Mouse (Mus musculus) urinary bladder, postnatal 10 days (tissue): ENCODE results near the gene Nlgn1.

Experiments used
- DNase-seq: peaks from one replicate; pipeline ENCODE4 v3.0.0; 2022; ENCODE audit warnings: low spot score

Gene Nlgn1

DNA sequence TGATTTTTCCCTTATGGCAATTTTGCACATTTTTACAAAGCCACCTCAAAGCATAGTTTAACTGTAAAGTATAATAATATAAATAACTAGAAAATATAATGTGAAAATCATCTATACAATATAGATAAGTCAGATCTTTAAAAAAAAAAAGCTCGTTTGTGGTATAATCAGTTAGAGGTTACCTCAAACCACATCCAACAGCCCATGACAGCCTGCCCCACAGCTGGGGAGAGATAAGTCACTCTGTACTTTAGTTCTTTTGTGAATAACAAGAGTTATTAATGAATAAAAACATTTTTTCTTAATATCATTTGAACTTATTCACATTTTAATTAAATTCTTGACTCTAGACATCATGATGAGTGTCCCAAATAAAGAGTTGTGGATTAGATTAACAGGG, 130.8 kb downstream of the Nlgn1 start:
- DNase-seq, result no peak

DNA sequence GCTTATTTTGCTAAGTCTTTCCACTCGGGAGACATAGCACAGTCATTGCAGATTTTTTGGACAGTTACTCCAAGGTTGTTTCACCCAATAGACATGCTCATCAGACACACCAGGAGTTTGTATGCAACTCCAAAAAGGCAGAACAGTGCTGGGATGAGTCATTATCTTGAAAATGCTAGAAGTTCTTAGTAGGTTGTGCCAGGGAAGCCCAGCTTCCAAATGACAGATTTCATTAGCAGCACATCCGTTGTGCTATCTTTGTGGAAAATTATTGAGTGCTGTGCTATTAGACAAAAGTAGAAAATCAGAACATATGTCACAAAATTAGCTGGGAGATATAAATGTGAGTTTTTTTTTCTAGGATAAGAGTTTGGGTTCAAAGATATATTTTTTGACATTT, 137.3 kb downstream of the Nlgn1 start:
- no peak for DNase-seq

DNA sequence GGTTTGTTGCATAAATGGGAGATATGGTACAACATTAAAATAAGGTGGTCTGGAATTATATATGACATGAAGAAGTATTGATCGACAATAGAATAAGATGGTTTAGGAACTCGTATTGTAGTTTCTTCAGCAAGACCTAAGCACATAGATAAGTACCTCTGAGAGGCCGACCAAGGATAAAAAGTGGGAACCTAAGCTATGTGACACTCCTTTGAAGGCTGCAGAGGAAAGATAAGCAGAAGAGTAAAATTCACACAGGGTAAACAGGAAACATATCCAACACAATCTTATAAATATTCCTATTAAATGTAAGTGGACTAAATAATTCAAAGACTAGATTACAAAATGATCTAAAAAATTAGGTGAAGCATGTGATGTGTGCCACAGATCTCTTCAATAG, 151.2 kb downstream of the Nlgn1 start:
- DNase-seq, result no peak

DNA sequence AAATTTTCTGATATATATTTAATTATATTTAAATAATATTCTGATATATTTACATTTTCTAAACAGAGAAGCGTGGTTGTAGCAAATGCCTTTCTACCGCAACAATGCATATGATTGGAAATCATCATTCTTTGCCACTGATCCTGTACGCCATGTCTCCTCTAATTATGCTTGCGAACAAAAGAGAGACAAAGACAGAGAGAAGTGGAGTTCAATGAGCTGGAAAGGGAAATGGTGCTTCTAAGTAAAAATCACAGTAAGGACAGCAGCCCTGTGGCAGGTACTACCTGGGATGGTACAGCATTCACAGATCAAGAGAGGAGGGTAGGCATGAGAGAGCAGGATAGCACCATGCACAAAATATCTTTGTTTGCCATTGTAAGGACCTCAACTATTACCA, 156.9 kb downstream of the Nlgn1 start:
- DNase-seq, result no peak

DNA sequence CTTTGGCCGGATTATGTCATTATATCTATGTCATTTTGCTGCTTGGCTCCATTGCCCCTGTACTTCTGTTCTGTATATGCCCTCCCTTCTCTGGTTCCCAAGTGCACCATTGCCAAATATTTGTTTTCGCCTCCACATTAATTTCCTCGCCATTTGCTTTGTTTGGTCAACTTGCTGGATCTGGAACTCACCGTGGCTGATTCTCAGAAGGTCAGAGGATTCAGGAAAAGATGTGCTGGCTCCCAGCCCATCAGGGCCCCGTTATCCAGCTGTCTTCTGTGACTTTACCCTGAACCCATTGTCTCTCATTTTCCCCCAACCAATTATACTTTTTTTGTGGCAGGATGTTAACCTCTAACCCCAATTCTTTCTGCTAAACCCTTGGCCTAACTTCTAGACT, 158.0 kb downstream of the Nlgn1 start:
- no peak for DNase-seq

DNA sequence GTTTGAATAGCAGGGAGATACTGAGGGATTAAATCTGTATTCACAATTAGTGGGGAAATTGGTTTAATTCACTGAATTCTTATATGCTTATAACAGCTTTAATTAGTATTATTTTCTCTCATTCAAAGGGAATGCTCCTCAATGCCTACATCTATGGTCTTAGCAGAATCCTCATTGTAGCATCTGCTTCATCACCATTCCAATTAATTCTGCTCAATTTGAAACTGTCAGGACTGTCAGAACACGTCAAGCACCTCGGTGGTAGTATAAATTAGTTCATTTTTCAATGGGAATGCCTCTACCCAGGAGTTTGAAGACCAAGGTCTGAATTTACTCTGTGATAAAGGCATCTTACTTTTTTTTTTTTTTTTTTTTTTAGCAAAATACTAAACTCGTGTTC, 158.6 kb downstream of the Nlgn1 start:
- no peak for DNase-seq

DNA sequence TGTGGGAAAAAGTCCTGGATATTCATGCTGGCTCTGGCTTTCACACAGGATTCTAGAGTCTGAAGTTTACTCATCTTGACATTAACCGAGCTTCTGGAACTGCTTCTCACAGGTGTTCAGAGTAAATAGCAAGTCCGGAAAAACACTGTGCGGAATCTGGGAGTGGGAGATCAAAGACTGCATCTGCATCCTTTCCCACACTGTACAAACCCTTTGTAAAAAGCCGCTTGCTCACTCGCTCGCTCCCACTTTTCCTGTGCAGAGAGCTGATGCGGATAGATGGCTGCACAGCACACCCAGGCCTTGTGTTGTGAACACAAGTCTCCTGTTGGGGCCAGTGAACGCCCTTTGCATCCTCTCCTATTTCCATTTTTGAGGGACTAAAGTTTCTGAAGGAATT, 165.5 kb downstream of the Nlgn1 start:
- DNase-seq, result no peak

DNA sequence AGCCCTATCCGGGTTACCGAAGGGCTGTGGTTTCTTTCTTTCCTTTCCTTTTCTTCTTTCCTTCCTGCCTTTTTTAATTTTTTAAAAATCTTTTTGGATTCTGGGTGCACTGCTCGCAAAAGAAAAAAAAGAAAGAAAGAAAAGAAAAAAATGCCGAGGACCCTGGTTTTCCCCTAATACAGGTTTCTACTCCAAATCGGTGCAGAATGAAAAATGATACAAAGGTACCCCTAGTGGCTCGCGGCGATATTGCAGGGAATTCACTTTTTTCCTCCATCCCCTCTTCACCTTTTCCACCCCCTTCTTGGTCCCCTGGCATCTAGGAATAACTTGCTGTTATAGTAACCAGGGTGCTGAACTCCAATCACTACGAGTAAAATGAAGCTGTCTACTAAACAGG, 178.5 kb downstream of the Nlgn1 start:
- no peak for DNase-seq

DNA sequence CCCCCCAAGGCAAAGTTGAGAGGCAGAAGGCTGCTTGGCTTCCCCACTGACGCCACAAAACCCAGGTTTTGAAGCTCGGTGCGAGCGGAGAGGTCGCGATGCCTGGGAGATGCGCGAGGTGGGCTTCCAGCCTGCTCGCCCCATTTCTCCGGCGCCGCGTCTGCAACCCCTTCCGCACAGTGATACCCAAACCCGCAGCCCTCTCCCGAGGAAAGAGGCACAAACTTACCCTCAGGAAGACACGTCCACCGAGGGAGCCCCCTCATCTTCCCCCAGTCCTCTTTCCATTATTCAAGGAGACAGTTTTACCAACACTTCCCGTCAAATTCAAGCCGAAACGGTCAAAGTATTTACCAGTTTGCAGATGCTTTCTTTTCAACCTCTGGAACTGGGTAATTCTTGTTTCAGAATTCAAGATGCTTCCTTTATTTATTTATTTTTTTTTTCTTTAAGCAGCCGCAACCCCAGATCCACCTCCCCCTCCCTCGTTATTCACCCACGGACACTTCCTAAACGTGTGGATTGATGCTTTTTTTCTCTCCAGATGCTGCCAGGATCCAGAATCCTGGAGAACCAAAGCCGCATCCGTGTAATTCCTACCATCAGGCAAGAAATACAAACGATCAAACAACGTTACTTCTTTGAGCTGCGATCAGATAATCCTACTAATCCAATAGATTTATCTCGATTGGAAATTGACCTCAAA, 179.1 kb downstream of the Nlgn1 start:
- DNase-seq, result no peak

DNA sequence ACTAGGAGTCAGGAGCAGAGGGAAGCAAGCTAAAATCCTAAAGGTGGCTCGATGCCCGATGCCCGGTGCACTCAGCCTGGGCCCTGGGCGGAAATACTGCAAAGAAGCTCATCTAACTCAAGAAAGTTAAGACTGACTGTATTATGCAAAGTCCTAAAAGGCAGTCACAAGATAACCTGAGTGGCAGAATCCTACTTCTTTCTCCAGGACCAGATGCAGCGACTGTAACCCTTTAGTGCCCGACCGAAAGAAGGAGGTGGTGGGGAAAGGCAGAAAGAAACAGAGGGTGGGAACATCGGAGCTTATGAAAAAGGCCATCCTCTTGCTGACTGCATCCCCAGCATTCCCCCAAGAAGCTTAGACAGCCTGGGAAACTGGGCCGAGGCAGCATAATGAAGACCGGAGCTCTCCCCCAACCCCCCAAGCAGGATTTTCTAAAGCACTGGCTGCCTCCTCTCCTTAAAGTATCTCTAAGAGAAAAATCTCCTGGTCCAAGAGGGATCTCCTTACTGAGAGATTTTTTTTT, 179.7 kb downstream of the Nlgn1 start:
- DNase-seq, result no peak

DNA sequence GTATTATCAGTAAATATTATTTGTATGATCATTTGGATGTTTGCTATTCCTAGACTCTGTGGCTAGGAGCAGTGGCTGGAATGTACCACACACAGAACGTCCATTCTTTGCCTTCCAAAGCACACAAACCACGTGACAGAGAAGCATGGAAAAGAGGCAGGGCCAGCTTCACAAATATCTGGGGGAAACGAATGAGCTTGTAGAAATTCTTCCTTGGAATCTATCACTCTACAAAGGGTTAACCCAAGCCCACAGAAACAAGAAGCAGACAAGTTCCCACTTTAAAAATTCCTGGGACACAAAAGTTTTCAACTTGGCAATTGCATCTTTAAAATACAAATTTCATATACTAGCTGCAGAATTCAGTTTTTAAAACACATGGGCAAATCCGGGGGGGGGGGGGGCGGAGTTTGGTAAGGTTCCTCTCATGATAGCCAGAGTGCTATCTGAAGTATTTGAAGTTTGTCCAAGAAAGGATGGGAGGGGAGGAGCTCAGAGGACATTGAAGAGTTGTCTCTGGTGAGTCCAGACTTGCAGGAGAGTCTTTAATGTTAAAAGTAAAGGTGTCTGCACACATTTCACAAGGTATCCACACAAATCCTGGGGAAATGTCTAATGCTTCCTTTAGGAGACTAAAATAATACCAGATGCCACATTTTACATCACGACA, 180.8 kb downstream of the Nlgn1 start:
- DNase-seq, result no peak

DNA sequence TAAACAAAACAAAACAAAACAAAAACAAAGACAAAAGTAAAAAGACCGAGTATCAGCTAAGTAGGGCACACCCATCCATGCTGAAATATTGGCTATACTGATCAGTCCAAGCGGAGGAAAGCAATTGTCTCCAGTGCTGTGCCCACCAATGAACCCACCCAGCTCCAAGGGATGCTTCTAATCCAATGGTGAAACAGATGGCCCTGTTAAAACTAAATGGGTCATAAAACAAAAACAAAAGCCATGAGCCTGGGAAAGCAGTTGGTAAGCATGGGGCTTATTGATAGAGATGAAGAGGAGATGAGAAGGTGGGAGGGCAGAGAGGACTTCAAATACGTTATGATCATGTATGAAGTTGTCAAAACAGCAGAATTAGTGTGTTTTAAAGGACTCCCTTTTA, 186.1 kb downstream of the Nlgn1 start:
- DNase-seq, result no peak

DNA sequence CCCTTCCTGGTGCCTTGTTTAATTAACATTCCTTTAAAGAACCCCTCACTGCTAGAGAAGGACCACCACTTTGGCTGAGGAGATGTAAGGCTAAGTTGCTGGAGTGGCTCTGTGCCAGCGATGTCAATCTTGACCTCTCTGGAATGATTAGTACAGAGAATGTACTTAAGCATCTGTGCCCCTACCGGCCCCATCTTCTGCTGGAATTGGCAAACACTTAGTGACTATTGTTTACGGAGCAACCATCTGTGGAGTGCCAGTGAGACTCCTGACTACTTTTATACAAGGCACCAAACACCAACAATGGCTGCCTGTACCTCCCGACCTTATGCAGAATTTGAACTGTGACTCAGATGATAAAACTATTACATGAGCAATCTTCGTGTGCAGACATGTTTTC, 186.8 kb downstream of the Nlgn1 start:
- DNase-seq, result no peak

DNA sequence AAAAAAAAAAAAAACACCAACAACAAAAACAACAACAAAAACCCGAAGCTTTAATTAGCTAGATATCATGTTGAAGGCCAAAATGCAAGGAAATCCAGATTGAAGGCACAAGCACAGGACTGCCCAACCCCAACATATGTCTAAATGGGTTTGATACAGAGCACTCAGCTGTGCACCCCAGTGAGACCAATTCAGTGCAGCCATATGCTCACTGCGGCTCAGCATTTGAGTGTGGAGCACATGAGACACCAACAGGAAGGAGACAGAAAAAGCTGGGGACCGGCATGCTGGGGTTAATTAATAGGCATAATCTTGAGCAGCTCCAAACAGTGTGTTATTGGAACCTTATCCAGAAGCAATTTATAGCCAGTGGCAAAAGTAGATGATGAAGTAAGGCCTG, 190.7 kb downstream of the Nlgn1 start:
- no peak for DNase-seq

DNA sequence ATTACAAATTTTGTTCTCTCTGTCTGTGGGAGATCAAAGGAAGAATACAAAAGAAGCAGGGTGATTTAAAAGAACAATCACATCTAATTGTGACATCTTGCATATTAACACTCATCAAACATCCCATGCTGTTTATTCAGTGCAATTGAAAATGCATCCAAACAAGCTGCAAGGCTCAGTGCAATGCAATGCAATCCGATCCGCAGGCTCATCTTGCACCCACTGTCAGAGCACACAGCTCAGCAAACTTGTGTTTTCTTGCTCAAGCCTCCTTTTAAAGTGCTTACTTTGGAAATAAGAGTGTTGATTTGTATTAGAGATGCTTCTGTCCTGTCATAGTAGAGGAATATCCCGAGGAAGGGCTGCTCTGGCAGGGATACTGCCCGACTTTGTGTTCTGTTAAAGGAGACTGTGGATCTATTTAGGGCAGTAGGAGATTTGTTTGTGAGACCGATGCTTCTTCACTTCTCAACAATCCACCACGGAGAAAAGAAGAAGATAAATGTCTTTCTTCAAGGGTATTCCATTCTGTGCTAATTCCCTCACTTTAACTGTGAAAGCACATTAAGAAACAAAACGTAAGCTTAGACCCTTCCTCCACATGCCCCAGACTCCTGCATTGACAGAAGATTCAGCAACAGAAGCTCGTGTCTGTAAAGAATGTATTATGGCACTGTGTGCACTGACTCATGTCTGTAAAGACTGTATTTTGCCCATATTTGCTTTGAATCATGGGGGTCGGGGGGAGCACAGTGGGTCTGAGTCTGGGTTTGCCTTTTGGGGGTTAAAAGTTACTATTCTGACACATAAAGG, 197.2 kb downstream of the Nlgn1 start:
- DNase-seq, result no peak

DNA sequence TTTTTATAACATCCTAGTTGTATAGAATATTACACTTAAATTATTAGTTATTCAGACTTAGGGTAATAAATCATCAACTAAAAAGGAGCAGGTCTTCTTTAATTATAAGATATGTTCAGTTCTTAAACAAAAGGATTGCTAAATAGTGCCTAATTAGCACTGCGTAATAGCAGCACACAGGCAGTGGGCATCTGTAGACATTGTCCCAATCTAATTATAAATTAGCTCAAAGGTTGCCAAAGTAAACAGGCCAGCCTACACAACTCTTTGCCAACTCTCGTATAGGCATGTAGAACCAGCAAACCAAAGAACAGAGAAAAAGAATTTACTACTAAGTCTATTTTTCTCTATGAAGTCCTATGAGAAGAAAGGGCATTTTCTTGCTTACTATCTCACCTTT, 201.3 kb downstream of the Nlgn1 start:
- no peak for DNase-seq

DNA sequence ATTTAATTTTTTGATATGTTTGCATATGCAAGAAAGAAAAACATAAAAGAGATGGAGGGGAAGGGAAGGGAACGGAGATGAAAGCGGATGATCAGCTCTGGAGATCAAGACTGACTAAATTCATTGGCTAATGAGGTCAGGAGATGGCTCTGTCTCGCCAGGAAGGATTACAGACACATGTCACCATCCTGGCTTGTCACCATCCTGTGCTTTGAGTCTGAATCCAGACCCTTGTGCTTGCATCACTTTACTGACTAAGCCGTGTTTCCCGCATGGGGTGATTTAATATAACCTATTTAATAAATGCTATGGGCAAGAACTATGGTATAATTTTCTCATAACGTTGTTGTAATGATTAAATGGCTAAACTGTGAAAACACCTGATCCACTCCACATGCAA, 202.8 kb downstream of the Nlgn1 start:
- DNase-seq, result no peak

DNA sequence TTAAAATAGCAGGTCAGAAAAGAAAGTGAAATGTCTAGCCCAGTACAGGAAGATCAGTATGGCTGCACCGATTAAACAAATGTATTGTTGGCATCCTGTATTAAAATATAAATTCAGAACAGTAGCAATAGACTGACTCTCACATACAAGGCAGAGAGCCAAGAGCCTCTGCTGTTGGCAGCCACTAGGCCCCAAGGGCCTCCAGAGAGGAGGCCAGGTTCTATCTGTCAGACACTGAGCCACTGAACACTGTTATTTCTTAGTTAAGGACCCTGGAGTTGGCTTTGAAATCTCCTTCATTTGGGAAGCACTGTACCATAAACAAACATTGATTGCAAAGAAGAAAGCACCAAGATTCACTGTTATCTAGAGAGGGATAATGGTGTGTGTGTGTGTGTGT, 215.2 kb downstream of the Nlgn1 start:
- DNase-seq, result no peak

DNA sequence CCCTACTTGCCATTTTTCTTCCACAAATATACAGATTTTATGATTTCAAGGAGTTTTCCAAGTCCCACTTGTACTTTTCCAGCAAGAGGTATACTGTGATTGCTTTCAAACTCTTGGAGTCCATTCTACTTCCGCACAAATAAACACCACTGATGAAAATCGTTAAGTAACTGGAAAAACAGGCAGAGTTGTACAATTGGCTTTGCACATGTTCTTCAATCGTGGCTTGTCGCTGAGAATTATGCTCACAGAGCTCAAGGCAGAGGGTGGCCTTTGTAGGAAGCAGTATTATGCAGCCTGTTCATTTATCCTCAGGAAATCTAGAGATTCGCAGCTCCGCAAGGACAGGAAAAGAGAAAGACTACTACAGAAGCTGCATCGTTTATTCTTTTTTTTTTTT, 225.9 kb downstream of the Nlgn1 start:
- DNase-seq, result no peak

DNA sequence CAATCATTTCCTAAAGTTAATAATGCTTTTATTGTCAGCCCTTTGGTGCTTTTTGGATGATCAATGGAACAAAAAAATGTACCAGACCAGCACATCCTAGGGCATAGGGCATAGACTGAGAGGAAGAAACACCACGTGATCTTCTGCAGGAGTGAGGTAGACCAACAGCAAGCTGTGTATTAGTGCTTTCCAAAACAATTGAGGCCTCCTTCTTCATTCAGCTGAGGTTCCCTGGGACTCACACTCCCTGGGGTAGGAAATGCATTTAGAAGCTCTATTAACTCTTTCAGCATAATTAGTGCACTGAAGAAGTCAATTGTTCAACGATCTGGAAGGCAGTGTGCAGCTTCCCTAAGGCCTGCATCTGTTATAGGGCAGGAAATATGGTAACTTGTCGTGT, 226.7 kb downstream of the Nlgn1 start:
- no peak for DNase-seq

DNA sequence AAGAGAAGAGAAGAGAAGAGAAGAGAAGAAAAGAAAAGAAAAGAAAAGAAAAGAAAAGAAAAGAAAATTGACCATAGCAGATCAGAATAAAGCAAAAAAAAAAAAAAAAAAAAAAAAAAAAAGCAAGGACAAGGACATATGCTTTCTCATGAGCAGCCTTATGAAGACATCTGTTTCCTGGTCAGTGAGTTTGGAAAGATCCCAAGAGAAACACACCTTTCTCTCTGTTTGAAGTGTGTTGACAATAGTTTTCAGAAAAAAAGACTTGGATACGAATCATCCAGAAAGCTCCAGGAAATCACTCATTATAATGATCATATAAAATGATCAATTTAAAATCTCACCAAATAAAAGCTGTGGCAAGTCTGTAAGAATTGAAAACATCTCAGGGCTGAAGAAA, 230.0 kb downstream of the Nlgn1 start:
- DNase-seq, result no peak

DNA sequence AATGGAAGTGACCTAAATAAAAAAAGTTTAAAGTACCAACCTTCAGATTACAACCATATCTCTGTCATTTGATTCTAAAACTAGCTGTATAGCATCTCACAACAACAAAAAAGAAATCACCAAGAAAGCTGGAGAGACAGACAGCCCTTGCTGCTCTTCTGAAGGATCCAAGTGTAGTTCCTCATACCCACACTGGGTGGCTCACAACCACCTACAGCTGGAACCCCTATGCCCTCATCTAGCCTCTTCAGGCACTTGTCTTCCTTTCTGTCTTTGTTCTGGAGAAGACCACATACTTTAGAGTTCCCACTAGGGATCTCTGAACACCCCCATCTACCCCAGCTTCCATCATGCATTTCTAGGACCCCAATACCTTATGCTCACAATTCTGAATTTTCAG, 236.7 kb downstream of the Nlgn1 start:
- DNase-seq, result no peak

DNA sequence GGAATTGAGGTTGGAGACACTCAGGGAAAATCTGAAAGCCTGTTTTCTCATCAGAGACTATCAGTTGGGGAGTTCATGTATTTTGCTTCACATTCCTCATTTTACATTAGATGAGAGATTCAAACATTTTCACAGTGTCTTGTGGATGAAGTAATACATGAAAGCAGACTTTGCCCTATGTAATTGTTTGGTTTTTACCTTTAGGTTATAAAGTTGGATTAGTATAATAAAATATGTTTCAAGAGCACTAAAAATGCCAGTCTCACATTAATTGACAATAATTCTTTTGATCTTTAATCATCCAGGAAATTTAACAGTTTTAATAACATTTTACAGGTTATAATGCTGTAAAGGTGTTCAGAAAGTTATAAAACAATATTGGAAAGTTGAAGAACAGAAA, 262.9 kb downstream of the Nlgn1 start:
- DNase-seq, result no peak
